Mouse (Mus musculus) MEL (cell line): ENCODE data around the gene Ano10. TPM values are rescaled to one million over a fixed set of nuclear protein-coding genes. Genes with fewer than 3 reads are reported as not detected.

Source experiments
- DNase-seq: peaks from one replicate; pipeline ENCODE4 v3.0.0; 2011; ENCODE audit warnings: low read depth, low spot score
- H3K27ac ChIP-seq: 2 replicates; pipeline ENCODE4 v1.5.1; 2012; ENCODE audit warnings: low read depth, mild to moderate bottlenecking, control low read depth, low read length, moderate library complexity; ENCODE audit not compliant: control insufficient read depth
- H3K27me3 ChIP-seq, 2 experiments: fragments of 150-350 bp in 1 of 2; sonication (generic) in 1 of 2; 2 replicates each; pipeline ENCODE4 v1.6.1; 2012; ENCODE audit warnings: low read length in 2 of 2, mild to moderate bottlenecking in 2 of 2, improper control_type of control experiment in 1 of 2, moderate library complexity in 1 of 2; ENCODE audit not compliant: insufficient read depth in 2 of 2, control insufficient read depth in 1 of 2
- H3K36me3 ChIP-seq, 2 experiments: 2 replicates each; pipeline ENCODE4 v1.6.1; 2012 to 2014; ENCODE audit warnings: low read length in 2 of 2, improper control_type of control experiment in 1 of 2, inconsistent platforms in 1 of 2, mild to moderate bottlenecking in 1 of 2; ENCODE audit not compliant: insufficient read depth in 2 of 2, control insufficient read depth in 1 of 2
- H3K4me1 ChIP-seq, 2 experiments: fragments of 150-350 bp in 1 of 2; sonication (generic) in 1 of 2; 2 replicates each; pipeline ENCODE4 v1.6.1; 2012; ENCODE audit warnings: low read length in 2 of 2, improper control_type of control experiment in 1 of 2, mild to moderate bottlenecking in 1 of 2; ENCODE audit not compliant: insufficient read depth in 2 of 2, control insufficient read depth in 1 of 2
- H3K4me3 ChIP-seq, 2 experiments: fragments of 150-350 bp in 1 of 2; sonication (generic) in 1 of 2; 2 replicates each; pipeline ENCODE4 v1.5.1; 2012; ENCODE audit warnings: low read depth in 2 of 2, low read length in 2 of 2, mild to moderate bottlenecking in 2 of 2, moderate library complexity in 2 of 2, control low read depth in 1 of 2, improper control_type of control experiment in 1 of 2; ENCODE audit not compliant: control insufficient read depth in 1 of 2, insufficient read depth in 1 of 2
- H3K79me2 ChIP-seq: 2 replicates; pipeline ENCODE4 v1.6.1; 2012; ENCODE audit warnings: mild to moderate bottlenecking, low read length, moderate library complexity; ENCODE audit not compliant: control insufficient read depth, poor library complexity, insufficient read depth
- H3K9ac ChIP-seq: 2 replicates; pipeline ENCODE4 v1.6.1; 2012; ENCODE audit warnings: low read depth, mild to moderate bottlenecking, control low read depth, low read length, moderate library complexity; ENCODE audit not compliant: control insufficient read depth, poor library complexity, severe bottlenecking
- H3K9me3 ChIP-seq: fragments of 150-350 bp; sonication (generic); replicated peaks from 2 replicates; pipeline ENCODE4 v1.6.1; 2012; ENCODE audit warnings: mild to moderate bottlenecking, low read length, improper control_type of control experiment, moderate library complexity; ENCODE audit not compliant: insufficient read depth
- GABPA ChIP-seq: IDR thresholded peaks from 2 replicates; pipeline ENCODE4 v1.6.1; 2012; ENCODE audit warnings: low read depth, mild to moderate bottlenecking, inconsistent platforms, low read length, improper control_type of control experiment, moderate library complexity
- GATA1 ChIP-seq: IDR thresholded peaks from 2 replicates; pipeline ENCODE4 v1.6.1; 2011; ENCODE audit warnings: low read depth, low read length, improper control_type of control experiment
- JUND ChIP-seq: IDR thresholded peaks from 2 replicates; pipeline ENCODE4 v1.6.1; 2011; ENCODE audit warnings: low read depth, mild to moderate bottlenecking, improper control_type of control experiment, low read length
- KAT2A ChIP-seq: conservative IDR thresholded peaks from 2 replicates; pipeline ENCODE4 v1.6.1; 2012; ENCODE audit warnings: low read depth, low read length, improper control_type of control experiment, inconsistent platforms
- MAFK ChIP-seq: IDR thresholded peaks from 2 replicates; pipeline ENCODE4 v1.6.1; 2011; ENCODE audit warnings: low read depth, mild to moderate bottlenecking, low read length, improper control_type of control experiment, borderline replicate concordance
- MAX ChIP-seq: IDR thresholded peaks from 2 replicates; pipeline ENCODE4 v1.6.1; 2011; ENCODE audit warnings: low read length, improper control_type of control experiment
- MEF2A ChIP-seq: IDR thresholded peaks from 2 replicates; pipeline ENCODE4 v1.6.1; 2014; ENCODE audit warnings: low read depth, mild to moderate bottlenecking, inconsistent platforms, low read length, improper control_type of control experiment; ENCODE audit not compliant: poor library complexity, insufficient replicate concordance, severe bottlenecking; ENCODE audit errors: extremely low read depth
- MYC ChIP-seq: IDR thresholded peaks from 2 replicates; pipeline ENCODE4 v1.6.1; 2011; ENCODE audit warnings: low read depth, mild to moderate bottlenecking, low read length, improper control_type of control experiment, moderate library complexity
- NELFE ChIP-seq: IDR thresholded peaks from 2 replicates; pipeline ENCODE4 v1.6.1; 2011; ENCODE audit warnings: low read depth, low read length, improper control_type of control experiment
- NRF1 ChIP-seq: IDR thresholded peaks from 2 replicates; pipeline ENCODE4 v1.6.1; 2014; ENCODE audit warnings: low read depth, mild to moderate bottlenecking, inconsistent platforms, low read length, improper control_type of control experiment, moderate library complexity; ENCODE audit not compliant: poor library complexity, insufficient read depth, severe bottlenecking
- TAL1 ChIP-seq: IDR thresholded peaks from 2 replicates; pipeline ENCODE4 v1.6.1; 2012; ENCODE audit warnings: mild to moderate bottlenecking, inconsistent platforms, low read length, moderate library complexity, mixed read lengths
- UBTF ChIP-seq: IDR thresholded peaks from 2 replicates; pipeline ENCODE4 v1.6.1; 2012; ENCODE audit warnings: low read depth, mild to moderate bottlenecking, inconsistent platforms, low read length, improper control_type of control experiment, moderate library complexity, borderline replicate concordance; ENCODE audit not compliant: insufficient read depth
- ZMIZ1 ChIP-seq: IDR thresholded peaks from 2 replicates; pipeline ENCODE4 v1.6.1; 2012; ENCODE audit warnings: low read depth, mild to moderate bottlenecking, inconsistent platforms, low read length, improper control_type of control experiment, moderate library complexity
- ZNF384 ChIP-seq: IDR thresholded peaks from 2 replicates; pipeline ENCODE4 v1.6.1; 2012; ENCODE audit warnings: low read depth, mild to moderate bottlenecking, inconsistent platforms, low read length, improper control_type of control experiment
- polyA plus RNA-seq, 2 experiments: library from polyadenylated mRNA; stranded (reverse) in 1 of 2; unstranded in 1 of 2; fragments of >175 nt in 1 of 2; fragments of >200 nt in 1 of 2; gene quantifications; 2 replicates each; pipeline versions ENCODE4 v1.2.1 to v1.2.4; 2012; ENCODE audit warnings: low replicate concordance in 2 of 2, low read depth in 1 of 2; ENCODE audit not compliant: insufficient read length in 2 of 2, insufficient read depth in 1 of 2, missing spikeins in 1 of 2
- total RNA-seq: library from RNA; depleted of rRNA; stranded (reverse); fragments of 300-350 nt; gene quantifications from 2 replicates; pipeline ENCODE4 v1.2.3, GENCODE M21; 2012

Ano10 gene
- total and polyA plus RNA-seq, 3 experiments, result 0.54 to 3.1 TPM; not detected in 1

DNA sequence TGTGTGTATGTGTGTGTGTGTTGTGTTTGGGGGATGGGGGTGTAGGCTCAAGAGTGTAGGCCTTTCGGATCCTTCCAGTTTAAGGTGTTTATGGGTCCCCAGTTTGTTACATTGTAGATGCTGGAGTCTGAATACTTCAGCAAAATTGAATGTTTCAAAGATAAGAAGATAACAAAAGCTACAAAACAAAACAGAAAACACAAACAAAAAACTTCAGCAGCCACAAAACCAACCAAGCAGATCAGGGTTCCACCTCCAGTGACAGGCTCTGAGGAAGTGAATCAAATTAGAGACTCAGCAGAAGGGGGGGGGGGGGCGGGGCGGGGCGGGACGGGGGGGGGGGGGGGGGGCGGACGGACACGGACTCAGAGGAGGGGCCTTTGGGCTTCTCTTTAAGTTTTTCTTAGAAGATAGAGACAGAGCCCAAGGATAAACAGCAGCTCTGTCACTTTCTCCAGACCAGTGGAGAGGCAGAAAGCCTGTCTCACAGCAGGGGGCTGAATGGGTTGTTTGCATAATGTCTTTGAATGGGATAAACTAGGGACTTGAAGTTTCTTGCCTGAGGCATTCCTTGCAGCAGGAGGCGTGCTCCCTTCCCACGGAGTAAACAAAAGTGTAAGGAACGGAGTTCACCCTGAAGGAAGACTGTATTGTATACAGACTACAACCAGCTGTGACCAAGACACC, 8.9 kb downstream of the Ano10 start:
- Histone ChIP-seq H3K36me3 (no peaks in the 10 kb centered on the region), H3K4me3 (no peak overlapping the region), H3K4me1 (no peaks in the 10 kb centered on the region), H3K9me3 (no peaks in the 10 kb centered on the region), H3K27ac (no peak overlapping the region), H3K27me3 (no peaks in the 10 kb centered on the region; a peak in 2 of 4 replicates), H3K79me2 (no peaks in the 10 kb centered on the region), H3K9ac (no peak overlapping the region)
- DNase-seq, result no peak
- no peak for TF ChIP-seq MYC
- no peak for TF ChIP-seq TAL1

DNA sequence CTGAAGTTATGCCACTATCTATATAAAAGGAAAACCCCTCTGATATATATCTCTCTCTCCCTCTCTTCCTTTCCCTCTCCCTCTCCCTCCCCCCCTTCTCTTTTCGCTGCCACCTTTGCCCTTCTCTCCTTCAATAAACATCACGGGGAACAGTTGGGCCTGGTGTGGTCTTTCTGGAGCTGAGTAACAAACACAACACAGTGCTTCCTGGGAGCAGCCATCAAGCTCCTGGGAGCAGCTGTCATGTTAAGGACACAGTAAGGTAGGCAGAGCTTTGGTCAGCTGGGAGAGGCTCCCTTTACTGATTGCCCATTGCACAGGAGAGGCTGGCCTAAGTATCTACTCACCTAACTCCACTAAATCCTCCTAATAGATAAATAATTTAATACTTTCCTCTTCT, 9.5 kb downstream of the Ano10 start:
- H3K27ac ChIP-seq, result no peak overlapping the region
- H3K9ac ChIP-seq, result no peak overlapping the region
- H3K27me3 ChIP-seq, result no peaks in the 10 kb centered on the region; a peak in 1 of 4 replicates
- H3K4me3 ChIP-seq, result no peak overlapping the region
- DNase-seq, result no peak
- no peaks in the 10 kb centered on the region for H3K36me3 ChIP-seq
- H3K79me2 ChIP-seq, result no peaks in the 10 kb centered on the region
- H3K9me3 ChIP-seq, result no peaks in the 10 kb centered on the region
- TF ChIP-seq GABPA, result no peak
- TF ChIP-seq KAT2A, result no peak
- no peak for TF ChIP-seq GATA1
- TF ChIP-seq NRF1, result no peak
- TF ChIP-seq MAFK, result no peak
- TF ChIP-seq UBTF, result no peak
- TF ChIP-seq, all 39 proteins: peak for 0
- no peaks in the 10 kb centered on the region for H3K4me1 ChIP-seq

DNA sequence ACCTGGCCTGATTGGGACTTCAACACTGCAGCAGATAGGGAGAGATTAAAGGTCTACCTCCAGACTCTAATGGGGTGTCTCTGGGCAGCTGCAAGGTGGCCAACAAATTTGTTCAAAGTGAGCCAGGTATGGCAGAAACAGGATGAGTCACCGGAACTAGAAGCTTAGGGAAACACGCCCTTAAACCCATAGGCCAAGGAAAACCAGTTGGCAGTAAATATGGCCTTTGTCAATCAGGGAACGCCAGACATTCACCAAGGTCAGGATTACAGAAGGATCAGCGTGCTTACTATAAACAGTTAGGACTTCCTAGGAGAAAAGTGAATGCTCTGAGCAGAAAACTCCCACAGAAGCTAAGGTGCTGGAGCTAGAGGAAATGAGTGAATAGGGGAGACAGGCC, 13.2 kb downstream of the Ano10 start:
- Histone ChIP-seq H3K9me3 (no peaks in the 10 kb centered on the region), H3K9ac (no peak overlapping the region), H3K4me3 (no peak overlapping the region), H3K79me2 (no peaks in the 10 kb centered on the region), H3K4me1 (no peaks in the 10 kb centered on the region), H3K27ac (no peak overlapping the region), H3K36me3 (no peaks in the 10 kb centered on the region), H3K27me3 (no peaks in the 10 kb centered on the region)
- TF ChIP-seq JUND (no peak), NELFE (no peak), ZNF384 (no peak), ZMIZ1 (no peak), UBTF (no peak), MAFK (no peak), MAX (no peak), MEF2A (no peak)
- no peak for DNase-seq
